Mouse (Mus musculus): ENCODE results near the gene Dyrk1a. TPM values are rescaled to one million over a fixed set of nuclear protein-coding genes. Genes with fewer than 3 reads are reported as not detected.

The Dyrk1a gene
- polyA plus RNA-seq, 1 experiment from 2014 or later, result 10.5 TPM

GRCm38 (mm10) chr16:94580844-94581405 is 11.1 kb downstream of the Dyrk1a start:
- no peaks in the 10 kb centered on the region for H3K9me3 ChIP-seq
- H3K4me3 ChIP-seq, result no peak overlapping the region
- peaks cover 48% of the 10 kb centered on the region for H3K4me1 ChIP-seq (replicated peaks)
- H3K27me3 ChIP-seq, result no peaks in the 10 kb centered on the region
- ATAC-seq (ENCODE audit: low FRiP score, low read depth), result 0 out of 2 replicates have a peak, but pooled peaks have one; percentile 36
- no peak overlapping the region for H3K4me2 ChIP-seq
- no peak overlapping the region for H3K9ac ChIP-seq
- 24% methylated on average over 7 of the region's 7 CpGs for WGBS
- H3K27ac ChIP-seq (replicated peaks), result no peak overlapping the region; the same call in 1 of the 2 replicates
- H3K36me3 ChIP-seq, result no peaks in the 10 kb centered on the region

GRCm38 (mm10) chr16:94586349-94586990 is 16.7 kb downstream of the Dyrk1a start:
- no peak overlapping the region for H3K27ac ChIP-seq (replicated peaks)
- 65% methylated on average over 7 of the region's 7 CpGs for WGBS
- ATAC-seq (ENCODE audit: low FRiP score, low read depth), result no peak
- H3K36me3 ChIP-seq, result no peaks in the 10 kb centered on the region
- no peaks in the 10 kb centered on the region for H3K9me3 ChIP-seq
- no peak overlapping the region for H3K4me2 ChIP-seq
- no peak overlapping the region for H3K4me3 ChIP-seq
- peaks cover 69% of the 10 kb centered on the region for H3K4me1 ChIP-seq (replicated peaks)
- H3K9ac ChIP-seq, result no peak overlapping the region
- no peaks in the 10 kb centered on the region for H3K27me3 ChIP-seq

- no peak overlapping the region for H3K27ac ChIP-seq (replicated peaks)
- H3K4me1 ChIP-seq (replicated peaks), result peaks cover 71% of the 10 kb centered on the region
- no peak overlapping the region for H3K9ac ChIP-seq
- H3K9me3 ChIP-seq, result no peaks in the 10 kb centered on the region
- no peak overlapping the region for H3K4me3 ChIP-seq
- ATAC-seq (ENCODE audit: low FRiP score, low read depth), result no peak
- H3K4me2 ChIP-seq, result no peak overlapping the region
- H3K27me3 ChIP-seq, result no peaks in the 10 kb centered on the region
- no peaks in the 10 kb centered on the region for H3K36me3 ChIP-seq
- WGBS, result 85% methylated on average over 4 of the region's 4 CpGs
Observed at GRCm38 (mm10) chr16:94587461-94587860, 17.7 kb downstream of the Dyrk1a start.

GRCm38 (mm10) chr16:94588171-94588570 is 18.4 kb downstream of the Dyrk1a start:
- Histone ChIP-seq H3K4me3 (no peak overlapping the region), H3K36me3 (no peaks in the 10 kb centered on the region), H3K4me1 (replicated peaks) (peaks cover 68% of the 10 kb centered on the region), H3K27ac (replicated peaks) (no peak overlapping the region), H3K9ac (no peak overlapping the region), H3K27me3 (no peaks in the 10 kb centered on the region), H3K9me3 (no peaks in the 10 kb centered on the region), H3K4me2 (no peak overlapping the region)
- ATAC-seq (ENCODE audit: low FRiP score, low read depth), result peak; percentile 12; the same call in 1 of the 2 replicates
- WGBS, result 67% methylated on average over 8 of the region's 8 CpGs

- Histone ChIP-seq H3K27me3 (no peaks in the 10 kb centered on the region), H3K9me3 (no peaks in the 10 kb centered on the region), H3K4me3 (no peak overlapping the region), H3K36me3 (no peaks in the 10 kb centered on the region), H3K4me2 (no peak overlapping the region), H3K9ac (no peak overlapping the region), H3K27ac (replicated peaks) (no peak overlapping the region), H3K4me1 (replicated peaks) (peaks cover 61% of the 10 kb centered on the region)
- WGBS, result 87% methylated on average over 6 of the region's 6 CpGs
- no peak for ATAC-seq (ENCODE audit: low FRiP score, low read depth)
Observed at GRCm38 (mm10) chr16:94588974-94589373, 19.2 kb downstream of the Dyrk1a start.

- 83% methylated on average over 1 of the region's 1 CpGs for WGBS
- H3K4me2 ChIP-seq, result no peak overlapping the region
- no peak overlapping the region for H3K27ac ChIP-seq (replicated peaks)
- H3K4me3 ChIP-seq, result no peak overlapping the region
- H3K4me1 ChIP-seq (replicated peaks), result peaks cover 61% of the 10 kb centered on the region
- H3K27me3 ChIP-seq, result no peaks in the 10 kb centered on the region
- no peak for ATAC-seq (ENCODE audit: low FRiP score, low read depth)
- no peaks in the 10 kb centered on the region for H3K36me3 ChIP-seq
- H3K9me3 ChIP-seq, result no peaks in the 10 kb centered on the region
- H3K9ac ChIP-seq, result no peak overlapping the region
Observed at GRCm38 (mm10) chr16:94589648-94590047, 19.8 kb downstream of the Dyrk1a start.

GRCm38 (mm10) chr16:94590214-94590613 is 20.4 kb downstream of the Dyrk1a start:
- Histone ChIP-seq H3K27me3 (no peaks in the 10 kb centered on the region), H3K9me3 (no peaks in the 10 kb centered on the region), H3K4me2 (no peak overlapping the region), H3K4me1 (replicated peaks) (peaks cover 58% of the 10 kb centered on the region), H3K27ac (replicated peaks) (no peak overlapping the region), H3K36me3 (no peaks in the 10 kb centered on the region), H3K4me3 (no peak overlapping the region), H3K9ac (no peak overlapping the region)
- 86% methylated on average over 1 of the region's 1 CpGs for WGBS
- no peak for ATAC-seq (ENCODE audit: low FRiP score, low read depth)

GRCm38 (mm10) chr16:94590977-94591376 is 21.2 kb downstream of the Dyrk1a start:
- Histone ChIP-seq H3K27ac (replicated peaks) (no peak overlapping the region), H3K4me3 (no peak overlapping the region), H3K27me3 (no peaks in the 10 kb centered on the region), H3K9me3 (no peaks in the 10 kb centered on the region), H3K4me1 (replicated peaks) (peaks cover 51% of the 10 kb centered on the region), H3K9ac (no peak overlapping the region), H3K36me3 (no peaks in the 10 kb centered on the region), H3K4me2 (no peak overlapping the region)
- 68% methylated on average over 8 of the region's 8 CpGs for WGBS
- ATAC-seq (ENCODE audit: low FRiP score, low read depth), result no peak

GRCm38 (mm10) chr16:94591536-94591935 is 21.7 kb downstream of the Dyrk1a start:
- no peak overlapping the region for H3K4me3 ChIP-seq
- no peak overlapping the region for H3K27ac ChIP-seq (replicated peaks)
- H3K9me3 ChIP-seq, result no peaks in the 10 kb centered on the region
- H3K36me3 ChIP-seq, result no peaks in the 10 kb centered on the region
- ATAC-seq (ENCODE audit: low FRiP score, low read depth), result no peak
- peaks cover 50% of the 10 kb centered on the region for H3K4me1 ChIP-seq (replicated peaks)
- H3K9ac ChIP-seq, result no peak overlapping the region
- no peaks in the 10 kb centered on the region for H3K27me3 ChIP-seq
- WGBS, result 83% methylated on average over 3 of the region's 3 CpGs
- H3K4me2 ChIP-seq, result no peak overlapping the region

GRCm38 (mm10) chr16:94596633-94597032 is 26.8 kb downstream of the Dyrk1a start:
- H3K4me1 ChIP-seq (replicated peaks), result peaks cover 34% of the 10 kb centered on the region
- 86% methylated on average over 2 of the region's 2 CpGs for WGBS
- H3K4me2 ChIP-seq, result no peak overlapping the region
- H3K27ac ChIP-seq (replicated peaks), result no peak overlapping the region
- no peaks in the 10 kb centered on the region for H3K9me3 ChIP-seq
- no peak for ATAC-seq (ENCODE audit: low FRiP score, low read depth)
- H3K27me3 ChIP-seq, result no peaks in the 10 kb centered on the region
- H3K4me3 ChIP-seq, result no peak overlapping the region
- no peak overlapping the region for H3K9ac ChIP-seq
- H3K36me3 ChIP-seq, result no peaks in the 10 kb centered on the region

- Histone ChIP-seq H3K9me3 (no peaks in the 10 kb centered on the region), H3K9ac (no peak overlapping the region), H3K36me3 (no peaks in the 10 kb centered on the region), H3K4me3 (no peak overlapping the region), H3K27me3 (no peaks in the 10 kb centered on the region), H3K27ac (replicated peaks) (no peak overlapping the region), H3K4me2 (no peak overlapping the region), H3K4me1 (replicated peaks) (peaks cover 43% of the 10 kb centered on the region)
- ATAC-seq (ENCODE audit: low FRiP score, low read depth), result no peak
- 55% methylated on average over 1 of the region's 1 CpGs for WGBS
Observed at GRCm38 (mm10) chr16:94597640-94598039, 27.8 kb downstream of the Dyrk1a start.

GRCm38 (mm10) chr16:94599977-94600724 is 30.3 kb downstream of the Dyrk1a start:
- Histone ChIP-seq H3K9ac (no peak overlapping the region), H3K27me3 (no peaks in the 10 kb centered on the region), H3K27ac (replicated peaks) (no peak overlapping the region), H3K36me3 (no peaks in the 10 kb centered on the region), H3K4me2 (no peak overlapping the region), H3K4me1 (replicated peaks) (peaks cover 56% of the 10 kb centered on the region), H3K4me3 (no peak overlapping the region), H3K9me3 (no peaks in the 10 kb centered on the region)
- WGBS, result 53% methylated on average over 6 of the region's 6 CpGs
- ATAC-seq (ENCODE audit: low FRiP score, low read depth), result no peak

Measured in hindbrain, embryonic 15.5 days (tissue).